Mouse (Mus musculus): ENCODE data around the gene Pold1. TPM values are rescaled to one million over a fixed set of nuclear protein-coding genes. Genes with fewer than 3 reads are reported as not detected.

Pold1 gene
- polyA plus RNA-seq (2015; fragmentation: Nextera tagmentation; extraction: Ambion mirVana): 19.6 and 23.4 TPM in 2 replicates

DNA sequence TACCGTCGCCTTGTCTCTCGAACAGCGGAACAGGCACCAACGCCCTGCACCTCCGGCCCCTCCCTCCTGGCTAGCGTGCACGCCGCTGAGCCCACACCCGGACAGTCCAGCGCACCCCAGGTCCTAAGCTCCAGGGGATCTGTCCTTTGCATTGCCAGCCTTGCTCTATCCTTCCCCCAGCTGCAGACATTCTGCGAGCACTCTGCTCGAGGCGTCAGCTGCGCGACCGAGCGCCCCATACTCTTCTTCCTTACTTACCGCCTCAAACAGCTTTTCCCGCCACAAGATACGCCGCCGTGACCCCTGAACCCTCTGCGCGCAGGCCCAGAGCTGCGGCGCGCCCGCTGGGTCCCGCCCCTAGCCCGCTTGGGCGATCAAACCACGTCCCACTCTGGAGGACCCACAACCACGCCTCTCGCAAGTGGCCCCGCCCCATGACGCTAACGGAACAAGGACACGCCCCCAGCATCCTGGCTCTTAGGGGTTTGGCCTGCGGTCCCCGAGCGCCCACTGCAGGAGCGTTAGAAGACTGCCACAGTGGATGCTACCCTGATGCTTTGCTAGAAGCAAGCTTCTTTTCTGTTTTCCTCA, at the start of gene Pold1:
TSS of gene Pold1 (minus strand) at position 353 of the 591 bp plus-strand sequence.

DNA sequence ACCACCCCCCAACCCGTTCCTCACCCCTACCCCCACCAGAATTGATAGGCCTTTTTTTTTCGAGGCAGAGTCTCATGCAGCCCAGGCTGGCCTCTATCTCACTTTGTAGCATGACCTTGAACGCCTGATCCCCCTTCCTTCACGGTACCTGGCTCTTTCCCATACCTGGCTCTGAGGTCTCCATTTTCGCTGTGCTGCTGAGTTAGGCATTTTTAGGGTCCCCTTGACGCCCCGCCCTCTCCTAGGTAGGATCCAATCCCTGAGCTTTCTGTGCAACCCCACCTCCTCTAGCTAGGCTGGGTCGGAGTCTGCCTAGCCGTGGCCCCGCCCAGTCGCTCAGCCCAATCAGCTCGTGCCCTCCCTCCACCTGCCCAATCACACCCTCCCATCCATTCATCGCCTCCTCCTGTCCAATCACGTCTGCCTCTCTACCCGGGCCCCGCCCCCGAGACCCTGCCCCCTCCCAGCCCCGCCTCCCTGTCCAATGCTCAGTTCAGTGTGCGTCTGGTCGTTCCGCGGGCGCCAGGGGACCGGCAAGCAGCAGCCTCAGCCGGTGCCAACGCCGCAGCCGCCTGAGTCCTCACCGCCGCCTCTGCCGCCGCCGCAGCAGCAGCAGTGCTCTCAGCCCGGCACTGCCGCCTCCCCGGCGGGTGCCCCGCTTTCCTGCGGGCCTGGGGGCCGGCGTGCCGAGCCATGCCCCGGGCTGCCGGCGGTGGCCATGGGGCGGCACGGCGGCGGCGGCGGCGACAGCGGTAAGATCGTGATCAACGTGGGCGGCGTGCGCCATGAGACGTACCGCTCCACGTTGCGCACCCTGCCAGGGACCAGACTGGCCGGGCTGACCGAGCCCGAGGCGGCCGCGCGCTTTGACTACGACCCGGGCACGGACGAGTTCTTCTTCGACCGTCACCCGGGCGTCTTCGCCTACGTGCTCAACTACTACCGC, 42.0 kb upstream of the Pold1 start, which contains the start of gene Kcnc3:
TSS of gene Kcnc3 (plus strand) at position 263 of the 946 bp plus-strand sequence.

DNA sequence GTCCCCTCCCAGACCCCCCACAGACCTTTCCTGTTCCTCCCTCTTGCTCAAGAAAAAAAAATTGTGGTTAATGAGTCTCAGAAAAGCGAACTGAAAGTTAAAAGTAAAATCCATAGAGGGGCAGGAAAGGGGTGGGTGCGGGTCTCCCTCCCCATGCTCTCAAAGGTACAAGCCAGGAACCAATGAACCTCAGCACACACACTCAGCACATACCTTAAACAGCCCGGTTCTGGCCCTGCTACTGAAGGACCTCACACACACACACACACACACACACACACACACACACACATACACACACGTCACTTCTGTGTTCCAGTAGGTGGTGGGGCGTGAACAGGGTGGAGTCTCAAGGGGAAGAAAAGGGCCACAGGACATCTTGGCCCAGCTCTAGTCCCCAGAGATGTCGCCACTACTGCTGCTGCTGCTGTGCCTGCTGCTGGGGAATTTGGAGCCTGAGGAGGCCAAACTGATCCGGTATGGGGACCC, 23.6 kb upstream of the Pold1 start, which contains the start of gene Napsa:
TSS of gene Napsa (plus strand) at position 168 of the 489 bp plus-strand sequence.

DNA sequence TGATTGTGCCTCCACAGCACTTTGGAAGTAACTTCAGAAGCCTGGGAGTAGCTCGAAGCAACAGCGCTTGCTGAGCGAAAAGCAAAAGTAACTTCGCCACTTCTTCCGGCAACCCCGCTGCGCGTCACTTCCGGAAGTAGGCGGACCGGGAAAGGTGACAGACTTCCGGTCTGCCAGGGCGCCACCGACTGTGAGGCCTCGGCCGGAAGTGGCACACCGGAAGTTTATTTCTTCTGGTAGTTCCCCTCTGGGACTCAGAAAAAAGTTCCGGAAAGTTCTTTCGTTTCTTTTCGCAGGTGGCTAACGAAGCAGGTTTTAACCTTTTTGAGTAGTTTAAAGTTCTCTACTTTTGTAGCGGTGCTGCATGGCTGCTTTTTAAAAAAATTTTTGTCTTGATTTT, 5.2 kb upstream of the Pold1 start, which contains the start of gene Nr1h2:
TSS of gene Nr1h2 (minus strand) at position 126 of the 400 bp plus-strand sequence.

DNA sequence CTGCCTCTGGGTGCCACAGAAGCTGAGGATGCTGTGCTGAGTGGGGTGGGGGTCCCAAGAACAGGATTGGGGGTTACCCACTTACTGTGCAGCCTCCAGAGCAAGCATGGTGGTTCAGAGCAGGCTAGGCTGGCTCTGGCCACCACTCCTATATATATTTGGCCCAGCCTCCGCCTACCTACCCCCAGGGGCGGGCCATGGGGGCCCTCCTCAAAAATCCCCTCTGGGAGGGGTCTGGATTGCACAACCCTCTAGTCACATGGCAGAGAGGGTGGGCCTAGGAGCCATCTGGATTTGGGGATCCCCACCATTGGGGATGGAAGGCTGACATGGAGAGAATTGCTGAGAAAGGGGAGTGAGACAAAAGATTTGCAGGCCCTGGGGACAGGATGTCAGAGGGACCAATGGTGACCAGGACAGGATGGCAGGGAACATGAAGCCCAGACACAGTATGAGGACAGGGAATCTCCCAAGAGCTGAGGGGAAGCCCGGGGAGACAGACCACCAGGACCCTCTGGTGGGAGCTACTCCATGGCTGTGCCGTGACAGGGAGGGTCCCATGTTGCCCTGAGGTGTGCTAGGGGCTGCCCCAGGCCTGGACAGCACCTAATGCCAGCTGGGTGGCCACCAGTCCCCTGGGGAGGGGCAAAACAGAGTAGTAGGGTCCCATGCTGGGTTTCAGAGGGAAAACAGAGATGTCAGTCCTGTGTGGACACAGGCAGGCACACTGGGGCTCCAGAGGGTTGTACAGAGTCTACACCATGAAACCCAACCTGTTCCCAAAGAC, 16.5 kb downstream of the Pold1 start, which contains the start of gene Spib:
TSS of gene Spib (minus strand) at position 126 of the 787 bp plus-strand sequence.

DNA sequence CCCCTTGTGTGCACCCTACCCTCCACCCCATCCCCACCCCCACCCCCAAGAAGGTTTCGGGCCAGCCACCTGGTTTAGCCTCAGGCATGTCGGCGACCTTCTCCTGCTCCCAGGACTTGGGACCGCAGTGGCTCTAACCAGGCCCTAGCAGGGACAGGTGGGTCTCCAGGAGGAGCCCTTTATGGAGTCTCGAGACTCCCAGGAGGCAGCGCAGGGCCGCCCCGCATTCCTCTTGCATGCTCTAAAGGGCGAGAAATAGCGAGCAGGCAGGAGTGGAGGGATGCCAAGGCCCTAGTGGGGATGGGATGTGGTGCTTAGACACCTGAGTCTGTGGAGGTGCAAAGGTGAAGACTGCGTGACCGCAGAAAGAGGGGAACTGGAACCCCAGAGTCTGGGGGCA, 24.1 kb downstream of the Pold1 start, which contains the start of gene Mybpc2:
TSS of gene Mybpc2 (minus strand) at position 155 of the 400 bp plus-strand sequence.

DNA sequence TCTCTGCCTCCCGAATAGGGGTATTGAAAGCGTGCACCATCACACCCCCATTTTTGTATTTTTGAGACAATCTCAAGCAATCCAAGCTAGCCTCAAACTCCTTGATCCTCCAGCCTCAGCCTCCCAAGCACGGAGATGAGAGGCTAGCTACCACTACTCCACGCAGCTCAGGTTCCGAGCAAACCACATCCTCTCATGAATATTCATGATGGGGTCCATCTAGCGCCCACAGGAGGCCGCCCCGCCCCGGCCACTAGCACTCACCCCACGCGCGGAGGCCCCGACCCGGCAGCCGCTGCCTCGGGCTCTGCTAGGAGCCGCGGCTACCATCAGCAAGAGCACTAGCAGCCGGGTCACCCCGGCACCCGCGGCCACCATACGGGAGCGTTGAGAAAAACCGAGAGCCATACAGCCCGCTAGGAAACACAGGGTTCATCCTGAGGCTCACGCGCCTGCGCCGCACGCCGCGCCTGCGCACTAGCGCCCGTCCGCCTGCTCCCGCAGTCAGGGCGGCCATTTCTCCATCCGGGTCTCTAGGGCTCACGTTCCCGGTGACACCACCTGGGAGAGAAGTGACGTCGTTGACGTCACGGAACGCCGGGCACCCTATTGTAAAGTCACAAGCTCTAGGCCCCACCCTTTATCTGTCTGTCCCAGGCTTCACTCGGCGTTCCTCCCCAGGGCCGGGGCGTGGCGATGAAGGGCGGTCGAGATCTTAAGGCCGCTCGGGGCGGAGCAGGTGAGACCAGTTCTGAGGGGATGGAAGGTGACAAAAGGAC, 52.5 kb downstream of the Pold1 start, which contains the start of the genes Emc10 and Fam71e1:
TSS of gene Emc10 (minus strand) at position 538 of the 779 bp plus-strand sequence.
TSS of gene Fam71e1 (plus strand) at position 590 of the 779 bp plus-strand sequence.

Small RNA genes lying within 50 kb of the gene (microRNA-seq; reads per million reads assigned to microRNA genes)
- not detected for gene Mir7053 (ENCODE audit: borderline replicate concordance, insufficient number of aligned reads)

Other genes starting within 250 kb of the Pold1 start
- gene Clec11a, start 241.9 kb downstream of the Pold1 start, polyA plus RNA-seq (2015; fragmentation: Nextera tagmentation; extraction: Ambion mirVana): 9.6 and 11.3 TPM in 2 replicates
- 2.0 and 2.9 TPM in 2 replicates for gene Shank1, start 238.6 kb downstream of the Pold1 start, polyA plus RNA-seq (2015; fragmentation: Nextera tagmentation; extraction: Ambion mirVana)
- gene Syt3, start 164.7 kb downstream of the Pold1 start, polyA plus RNA-seq (2015; fragmentation: Nextera tagmentation; extraction: Ambion mirVana): 3.1 and 3.6 TPM in 2 replicates
- 1.2 and 2.0 TPM in 2 replicates for gene 1700008O03Rik, start 163.0 kb downstream of the Pold1 start, polyA plus RNA-seq (2015; fragmentation: Nextera tagmentation; extraction: Ambion mirVana)
- gene Lrrc4b, start 119.8 kb downstream of the Pold1 start, polyA plus RNA-seq (2015; fragmentation: Nextera tagmentation; extraction: Ambion mirVana): 1.3 and 3.1 TPM in 2 replicates
- 1.4 and 2.2 TPM in 2 replicates for gene Aspdh, start 83.5 kb downstream of the Pold1 start, polyA plus RNA-seq (2015; fragmentation: Nextera tagmentation; extraction: Ambion mirVana)
- 53.4 and 55.2 TPM in 2 replicates for gene Josd2, start 80.9 kb downstream of the Pold1 start, polyA plus RNA-seq (2015; fragmentation: Nextera tagmentation; extraction: Ambion mirVana)
- 102 and 104 TPM in 2 replicates for gene Emc10, start 52.3 kb downstream of the Pold1 start, polyA plus RNA-seq (2015; fragmentation: Nextera tagmentation; extraction: Ambion mirVana)
- gene Fam71e1, start 52.3 kb downstream of the Pold1 start, polyA plus RNA-seq (2015; fragmentation: Nextera tagmentation; extraction: Ambion mirVana): 17.2 and 25.9 TPM in 2 replicates
- 0.41 and 0.92 TPM in 2 replicates for gene Mybpc2, start 24.2 kb downstream of the Pold1 start, polyA plus RNA-seq (2015; fragmentation: Nextera tagmentation; extraction: Ambion mirVana)
- 0.50 and 0.86 TPM in 2 replicates for gene Spib, start 16.8 kb downstream of the Pold1 start, polyA plus RNA-seq (2015; fragmentation: Nextera tagmentation; extraction: Ambion mirVana)
- 63.2 and 98.6 TPM in 2 replicates for gene Nr1h2, start 5.1 kb upstream of the Pold1 start, polyA plus RNA-seq (2015; fragmentation: Nextera tagmentation; extraction: Ambion mirVana)
- gene Napsa, start 23.5 kb upstream of the Pold1 start, polyA plus RNA-seq (2015; fragmentation: Nextera tagmentation; extraction: Ambion mirVana): 3.6 and 4.3 TPM in 2 replicates
- 0.63 and 2.0 TPM in 2 replicates for gene Kcnc3, start 41.8 kb upstream of the Pold1 start, polyA plus RNA-seq (2015; fragmentation: Nextera tagmentation; extraction: Ambion mirVana)
- 1.7 and 2.0 TPM in 2 replicates for gene Myh14, start 122.0 kb upstream of the Pold1 start, polyA plus RNA-seq (2015; fragmentation: Nextera tagmentation; extraction: Ambion mirVana)
- not detected in 2 replicates for gene Izumo2, start 159.9 kb upstream of the Pold1 start, polyA plus RNA-seq (2015; fragmentation: Nextera tagmentation; extraction: Ambion mirVana)
- gene Vrk3, start 199.6 kb upstream of the Pold1 start, polyA plus RNA-seq (2015; fragmentation: Nextera tagmentation; extraction: Ambion mirVana): 25.8 and 41.4 TPM in 2 replicates
- 0.16 and 0.37 TPM in 2 replicates for gene Zfp473, start 202.2 kb upstream of the Pold1 start, polyA plus RNA-seq (2015; fragmentation: Nextera tagmentation; extraction: Ambion mirVana)

Data from adrenal gland, postnatal 0 days (tissue).